Mouse (Mus musculus): ENCODE results near the gene Hspa4.

Gene Hspa4

DNA sequence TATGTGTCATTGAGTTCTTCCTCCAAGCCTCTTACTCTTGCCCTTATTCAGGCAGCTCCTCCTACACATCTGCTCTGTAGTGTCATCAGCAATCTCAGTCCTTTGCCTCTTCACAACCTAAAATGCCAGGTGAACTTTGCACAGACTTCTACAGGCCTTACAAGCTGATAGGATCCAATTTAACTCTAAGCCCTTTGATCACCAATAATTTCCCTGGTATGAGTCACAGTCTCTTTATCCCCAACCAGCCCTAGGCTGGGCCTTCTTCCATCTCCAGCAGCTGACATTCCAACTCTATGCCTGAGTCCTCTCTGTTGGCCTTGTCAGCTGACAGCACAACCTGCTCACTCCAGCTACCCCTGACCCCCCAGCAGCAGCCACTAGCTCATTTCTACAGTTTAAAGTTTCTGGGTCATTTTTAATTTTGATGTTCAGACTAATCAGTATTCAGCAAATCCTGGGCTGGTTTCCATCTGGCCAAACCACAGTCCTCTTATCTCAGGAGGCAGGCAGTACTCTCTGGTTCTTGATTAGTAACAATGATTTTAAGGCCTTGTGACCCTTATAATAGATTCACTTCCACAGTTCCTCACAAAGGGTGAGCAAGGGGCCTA lies 8.1 kb upstream of the Hspa4 start:
- in situ Hi-C loops (cut with MboI, MseI): no loop called here

DNA sequence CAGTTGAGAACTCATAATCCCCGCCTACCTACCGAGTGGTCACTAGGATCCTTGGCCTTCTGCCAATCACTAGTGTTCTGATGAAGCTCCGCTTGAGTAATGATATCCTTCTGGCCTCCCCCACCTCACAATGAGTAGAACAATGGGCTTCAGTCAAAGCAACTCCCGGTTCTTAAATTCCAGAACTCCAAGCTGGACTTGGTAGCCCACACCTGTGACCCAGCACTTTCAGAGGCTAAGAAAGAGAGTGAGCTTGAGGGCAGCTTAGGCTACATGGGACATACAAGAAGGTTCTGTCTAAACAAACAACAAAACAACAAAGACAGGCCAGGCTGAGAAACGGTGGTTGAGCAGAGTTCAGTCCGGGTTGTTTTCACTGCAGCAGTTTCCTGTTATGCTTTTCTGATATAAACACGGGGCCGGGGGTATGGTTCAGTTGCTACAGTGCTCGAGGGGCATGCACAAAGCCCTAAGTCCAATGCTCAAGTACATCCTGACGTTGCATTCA lies 7.4 kb upstream of the Hspa4 start:
- in situ Hi-C loops (cut with MboI, MseI): no loop called here

DNA sequence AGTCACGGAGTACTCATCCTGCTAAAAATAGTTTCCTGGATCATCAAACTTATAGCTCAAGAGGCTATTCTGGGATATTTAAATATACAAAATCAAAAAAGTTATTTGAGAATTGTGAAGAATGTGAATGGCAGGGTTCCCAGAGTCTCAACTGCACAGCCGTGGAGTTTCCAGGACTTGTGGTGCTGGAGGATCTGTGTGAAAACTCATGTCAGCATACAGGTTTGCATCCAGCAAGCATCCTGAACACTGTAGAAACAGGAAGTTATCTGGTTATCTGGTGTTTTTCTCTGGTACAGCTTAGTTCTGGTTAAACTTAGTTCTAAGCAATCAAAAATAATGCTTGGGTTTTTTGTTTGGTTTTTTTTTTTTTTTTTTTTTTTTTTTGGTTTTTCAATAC lies 6.7 kb upstream of the Hspa4 start:
- in situ Hi-C loops (cut with MboI, MseI): no loop called here

DNA sequence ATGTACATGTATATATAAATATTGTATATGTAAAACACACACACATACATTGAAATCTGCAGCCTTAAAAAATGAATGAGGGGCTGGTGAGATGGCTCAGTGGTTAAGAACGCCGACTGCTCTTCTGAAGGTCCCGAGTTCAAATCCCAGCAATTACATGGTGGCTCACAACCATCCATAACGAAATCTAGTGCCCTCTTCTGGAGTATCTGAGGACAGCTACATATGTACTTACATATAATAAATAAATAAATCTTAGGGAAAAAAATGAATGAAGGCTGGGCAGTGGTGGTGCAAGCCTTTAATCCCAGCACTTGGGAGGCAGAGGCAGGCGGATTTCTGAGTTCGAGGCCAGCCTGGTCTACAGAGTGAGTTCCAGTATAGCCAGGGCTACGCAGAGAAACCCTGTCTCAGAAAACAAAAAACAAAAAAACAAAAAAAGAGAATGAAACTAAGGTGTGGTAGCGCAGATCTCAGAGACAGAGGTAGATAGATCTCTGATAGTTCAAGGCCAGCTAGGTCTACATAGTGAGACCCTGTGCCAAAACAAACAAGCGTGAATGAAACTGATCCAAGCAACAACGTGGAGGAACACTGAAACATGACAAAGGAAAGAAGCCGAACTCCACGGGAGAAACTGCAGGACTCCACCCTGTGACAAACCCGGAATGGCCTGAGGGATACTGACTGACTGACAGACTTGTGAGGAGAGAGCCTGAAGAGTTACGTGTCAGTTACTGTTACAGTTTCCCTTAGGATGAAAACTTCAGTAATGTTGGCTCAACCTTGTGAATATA lies 4.0 kb upstream of the Hspa4 start:
- in situ Hi-C loops (cut with MboI, MseI): loop anchor here in 1 of 2 experiments (5.0 kb wide), 1 partner anchor 458 kb away; no protein-coding TSS in a partner anchor

DNA sequence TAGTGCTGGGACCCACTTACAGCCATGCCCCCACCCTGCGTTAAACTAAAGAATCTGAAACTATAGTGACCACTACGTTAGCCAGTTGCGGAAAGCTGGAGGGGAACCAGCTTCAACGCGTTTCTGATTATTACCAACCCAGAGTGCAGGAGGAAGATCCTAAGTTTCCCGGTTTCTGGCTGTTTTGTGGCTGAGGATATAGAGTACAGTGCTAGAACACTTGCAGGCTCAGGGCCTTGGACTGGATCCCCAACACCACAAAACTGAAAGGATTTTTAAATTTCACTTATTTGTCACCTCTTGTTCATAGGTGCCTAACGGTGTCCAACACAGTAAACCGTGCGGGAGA lies 884 bp upstream of the Hspa4 start:
- in situ Hi-C loops (cut with MboI, MseI): loop anchor here in 1 of 2 experiments (5.0 kb wide), 1 partner anchor 461 kb away; no protein-coding TSS in a partner anchor

DNA sequence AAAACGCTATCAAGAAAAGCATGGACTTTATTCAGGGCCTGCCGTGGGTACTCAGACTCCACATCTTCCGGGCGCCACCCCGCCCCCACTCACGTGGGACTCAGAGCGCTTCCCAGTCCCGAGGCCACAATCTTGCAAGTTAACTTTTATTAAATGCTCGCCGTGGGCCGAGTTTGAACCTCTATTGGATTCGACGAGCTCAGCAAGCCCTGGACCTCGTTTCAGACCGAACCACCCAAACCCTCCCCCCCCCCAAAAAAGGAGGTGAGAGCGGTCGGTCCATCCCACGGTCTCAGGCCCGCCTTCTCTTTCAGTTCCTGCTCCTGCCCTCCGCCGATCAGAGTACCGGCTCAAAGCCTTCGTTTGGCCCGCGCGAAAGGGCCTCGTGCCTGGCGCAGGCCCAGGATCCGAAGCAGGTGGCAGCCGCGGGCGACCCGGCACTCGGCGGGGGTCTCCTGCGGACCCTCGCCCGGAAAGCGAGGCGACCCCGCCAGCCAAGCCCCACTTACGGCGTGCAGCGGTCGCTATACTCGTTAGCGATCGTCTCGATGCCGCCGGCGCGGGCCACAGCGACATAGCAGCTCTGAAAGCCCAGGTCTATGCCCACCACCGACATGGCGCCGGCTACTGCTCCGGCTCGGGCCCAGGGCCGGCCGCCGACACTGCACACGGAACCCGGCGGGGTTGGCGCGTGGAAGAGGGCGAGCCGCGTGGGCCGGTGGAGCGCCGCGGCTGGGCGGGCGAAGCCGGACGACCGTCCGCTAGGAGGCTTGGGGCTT lies 517 bp downstream of the Hspa4 start:
- in situ Hi-C loops (cut with MboI, MseI): loop anchor here in 1 of 2 experiments (5.0 to 25.0 kb wide), 2 partner anchors 463 to 1587 kb away; no protein-coding TSS in a partner anchor

DNA sequence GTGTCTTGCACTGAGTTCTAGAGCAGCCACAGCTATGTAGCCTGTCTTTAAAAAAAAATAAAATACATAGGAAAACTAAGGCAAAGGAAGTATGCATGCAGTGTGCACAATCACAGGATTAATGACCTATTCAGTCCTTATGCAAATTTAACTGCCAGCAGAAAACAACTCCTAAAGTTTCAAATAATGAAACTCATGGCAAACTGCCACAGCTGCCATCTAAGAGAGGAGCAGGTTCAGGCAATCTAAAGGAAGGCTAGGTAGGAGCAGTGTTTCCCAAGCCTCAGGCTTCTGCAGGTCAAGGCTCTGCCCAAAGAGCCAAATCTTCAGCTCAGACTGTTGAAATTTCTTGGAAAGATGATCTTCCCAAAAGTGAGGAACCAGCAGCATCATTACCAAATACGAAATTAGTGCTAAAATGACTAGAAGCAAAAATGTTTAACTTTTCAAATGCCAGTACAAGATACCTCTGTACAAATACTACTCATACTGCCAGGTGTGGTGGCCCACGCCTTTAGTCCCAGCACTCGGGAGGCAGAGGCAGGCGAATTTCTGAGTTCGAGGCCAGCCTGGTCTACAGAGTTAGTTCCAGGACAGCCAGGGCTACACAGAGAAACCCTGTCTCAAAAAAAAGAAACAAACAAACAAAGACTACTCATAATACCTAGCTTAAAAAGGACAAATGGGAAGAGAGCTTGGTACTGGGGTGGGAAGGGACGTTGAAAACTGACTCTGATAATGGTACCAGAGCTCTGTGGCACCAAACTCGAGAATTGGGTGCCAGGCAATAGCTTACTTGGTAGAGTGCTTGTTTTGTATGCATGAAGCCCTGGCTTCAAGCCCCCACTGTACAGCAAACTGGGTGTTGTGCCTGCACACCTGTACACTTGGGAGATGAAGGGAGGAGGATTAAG lies 2.1 kb downstream of the Hspa4 start:
- in situ Hi-C loops (cut with MboI, MseI): loop anchor here in 1 of 2 experiments (25.0 kb wide), 1 partner anchor 1586 kb away; no protein-coding TSS in a partner anchor

DNA sequence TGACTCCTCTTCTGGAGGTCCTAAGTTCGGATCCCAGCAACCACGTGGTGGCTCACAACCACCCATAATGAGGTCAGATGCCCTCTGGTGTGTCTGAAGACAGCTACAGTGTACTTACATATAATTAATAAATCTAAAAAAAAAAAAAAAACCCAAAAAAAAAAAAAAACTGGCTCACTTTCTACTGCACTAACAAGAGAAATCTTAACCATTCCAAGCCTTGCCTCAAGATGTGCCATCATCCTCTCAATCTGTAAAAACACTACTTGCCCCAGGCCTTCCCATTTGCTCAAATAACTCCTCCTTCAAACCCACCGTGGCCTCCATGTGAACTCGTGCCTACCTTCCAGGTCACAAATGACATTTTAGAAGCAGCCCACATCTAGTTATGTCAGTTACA lies 3.4 kb downstream of the Hspa4 start:
- in situ Hi-C loops (cut with MboI, MseI): loop anchor here in 1 of 2 experiments (25.0 kb wide), 1 partner anchor 1585 kb away; no protein-coding TSS in a partner anchor

DNA sequence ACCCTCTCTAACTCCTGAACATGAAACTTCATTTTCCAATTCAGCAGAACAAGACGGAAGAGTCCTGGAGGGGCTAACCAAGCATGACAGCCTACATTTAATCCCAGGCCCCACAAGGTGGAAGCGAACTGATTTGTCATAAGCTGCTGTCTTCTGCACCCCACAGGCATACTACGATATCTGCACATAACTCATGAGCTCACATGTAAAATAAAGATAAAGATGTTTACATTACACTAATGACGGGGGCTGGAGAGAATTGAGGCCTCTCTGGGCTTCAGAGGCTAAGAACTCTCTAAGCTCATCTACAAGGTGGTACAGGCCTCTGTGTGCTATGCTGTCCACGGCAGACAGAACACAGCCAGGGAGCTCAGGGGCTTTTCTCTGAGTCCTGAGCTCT lies 5.8 kb downstream of the Hspa4 start:
- in situ Hi-C loops (cut with MboI, MseI): loop anchor here in 1 of 2 experiments (25.0 kb wide), 1 partner anchor 1582 kb away; no protein-coding TSS in a partner anchor

DNA sequence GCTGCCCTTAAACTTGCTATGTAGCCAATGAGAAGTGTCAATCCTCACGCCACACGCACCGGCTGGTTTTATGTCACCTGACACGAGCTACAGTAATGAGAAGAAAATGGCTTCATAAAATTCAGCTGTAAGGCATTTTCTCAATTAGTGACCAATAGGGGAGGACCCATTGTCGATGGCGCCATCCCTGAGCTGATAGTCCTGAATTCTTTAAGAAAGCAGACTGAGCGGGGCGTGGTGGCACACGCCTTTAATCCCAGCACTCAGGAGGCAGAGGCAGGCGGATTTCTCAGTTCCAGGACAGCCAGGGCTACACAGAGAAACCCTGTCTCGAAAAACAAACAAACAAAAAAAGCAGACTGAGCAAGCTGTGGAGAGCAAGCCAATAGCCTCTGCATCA lies 9.4 kb downstream of the Hspa4 start:
- in situ Hi-C loops (cut with MboI, MseI): loop anchor here in 1 of 2 experiments (25.0 kb wide), 1 partner anchor 1579 kb away; no protein-coding TSS in a partner anchor

DNA sequence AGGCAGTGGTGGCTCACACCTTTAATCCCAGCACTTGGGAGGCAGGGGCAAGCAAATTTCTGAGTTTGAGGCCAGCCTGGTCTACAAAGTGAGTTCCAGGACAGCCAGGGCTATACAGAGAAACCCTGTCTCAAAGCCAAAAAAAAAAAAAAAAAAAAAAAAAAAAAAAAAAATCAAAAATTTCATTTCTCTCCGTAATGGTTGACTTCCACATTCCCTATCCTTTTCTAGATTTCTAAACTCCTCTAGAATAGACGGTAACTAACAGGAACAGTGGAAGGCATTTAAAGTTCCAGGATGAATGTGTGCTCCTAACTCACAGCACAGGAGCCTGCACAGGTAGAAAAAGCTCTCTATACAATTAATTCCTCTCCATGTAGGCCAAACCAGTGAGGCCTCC lies 10.1 kb downstream of the Hspa4 start:
- in situ Hi-C loops (cut with MboI, MseI): loop anchor here in 1 of 2 experiments (25.0 kb wide), 1 partner anchor 1578 kb away; no protein-coding TSS in a partner anchor

DNA sequence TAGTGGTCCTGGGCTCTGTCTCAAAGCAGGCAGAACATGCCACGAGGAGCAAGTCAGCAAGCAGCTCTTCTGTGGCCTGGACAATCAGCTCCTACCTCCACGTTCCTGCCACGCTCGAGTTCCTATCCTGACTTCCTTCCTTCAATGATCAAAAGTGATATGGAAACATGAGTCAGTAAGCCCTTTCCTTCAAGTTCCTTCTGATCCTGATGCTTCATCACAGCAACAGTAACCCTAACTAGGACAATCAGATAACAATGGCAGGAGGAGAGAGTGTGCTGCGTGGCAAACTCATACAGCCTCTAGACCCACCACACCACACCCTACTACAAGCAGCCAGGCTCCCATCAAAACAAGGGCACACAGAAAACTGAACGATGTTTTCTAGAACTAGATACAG lies 14.4 kb downstream of the Hspa4 start:
- in situ Hi-C loops (cut with MboI, MseI): loop anchor here in 1 of 2 experiments (5.0 to 25.0 kb wide), 3 partner anchors 126 to 1574 kb away; no protein-coding TSS in a partner anchor

DNA sequence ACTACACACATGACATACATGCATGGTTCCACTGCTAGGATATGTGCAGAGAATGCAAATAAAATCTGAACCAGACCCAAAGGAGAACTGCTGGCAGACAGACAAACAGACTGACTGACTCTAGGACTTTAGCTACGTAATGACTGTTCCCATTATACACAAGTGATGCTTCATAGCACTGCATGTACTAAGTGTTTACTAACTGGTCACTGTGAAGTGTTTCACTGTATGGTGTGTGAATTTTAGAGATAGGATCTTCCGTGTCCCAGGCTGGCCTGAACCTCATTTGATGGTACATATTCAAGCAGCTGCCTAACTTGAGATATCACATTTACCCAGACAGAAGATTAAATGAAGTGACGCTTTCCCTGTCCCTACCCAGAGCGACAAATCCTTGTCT lies 21.8 kb downstream of the Hspa4 start:
- in situ Hi-C loops (cut with MboI, MseI): loop anchor here (5.0 to 25.0 kb wide), 2 partner anchors 124 to 1566 kb away; no protein-coding TSS in a partner anchor

DNA sequence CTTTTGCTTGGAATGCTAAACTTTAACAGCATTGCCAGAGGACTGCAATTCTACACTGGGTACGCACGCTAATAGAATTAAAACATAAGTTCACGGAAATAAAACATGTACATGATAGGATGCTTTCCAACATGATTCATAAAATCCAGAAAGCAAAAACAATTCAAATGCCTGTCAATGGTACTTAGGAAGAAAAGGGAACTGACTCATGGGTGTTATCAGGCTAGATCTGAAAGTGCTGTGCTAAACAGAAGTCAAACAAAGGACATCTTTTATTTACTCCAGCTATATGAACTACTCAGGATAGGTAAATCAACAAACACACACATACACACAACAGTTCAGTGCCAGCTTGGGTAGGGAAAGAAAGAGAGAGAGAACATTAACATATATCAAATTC lies 24.9 kb downstream of the Hspa4 start:
- in situ Hi-C loops (cut with MboI, MseI): loop anchor here (5.0 to 25.0 kb wide), 2 partner anchors 127 to 1563 kb away; no protein-coding TSS in a partner anchor

DNA sequence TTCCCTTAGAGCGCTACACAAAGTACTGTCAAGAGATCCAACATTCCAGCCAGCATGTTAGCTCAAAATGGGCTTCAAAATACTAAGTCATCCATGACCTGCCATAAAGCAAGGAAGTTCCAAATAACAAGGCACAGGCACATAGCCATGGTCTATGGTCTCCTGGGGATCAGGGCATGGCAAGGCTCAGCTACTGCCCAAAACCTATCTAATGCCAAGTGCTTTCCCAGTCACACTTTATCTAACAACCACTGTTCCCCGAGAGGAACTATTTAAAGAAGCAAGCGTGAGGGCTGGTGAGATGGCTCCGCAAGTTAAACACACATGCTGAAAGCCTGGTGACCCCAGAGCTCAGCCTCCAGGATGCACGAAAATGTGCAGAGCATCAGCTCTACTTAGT lies 26.9 kb downstream of the Hspa4 start:
- in situ Hi-C loops (cut with MboI, MseI): no loop called here

DNA sequence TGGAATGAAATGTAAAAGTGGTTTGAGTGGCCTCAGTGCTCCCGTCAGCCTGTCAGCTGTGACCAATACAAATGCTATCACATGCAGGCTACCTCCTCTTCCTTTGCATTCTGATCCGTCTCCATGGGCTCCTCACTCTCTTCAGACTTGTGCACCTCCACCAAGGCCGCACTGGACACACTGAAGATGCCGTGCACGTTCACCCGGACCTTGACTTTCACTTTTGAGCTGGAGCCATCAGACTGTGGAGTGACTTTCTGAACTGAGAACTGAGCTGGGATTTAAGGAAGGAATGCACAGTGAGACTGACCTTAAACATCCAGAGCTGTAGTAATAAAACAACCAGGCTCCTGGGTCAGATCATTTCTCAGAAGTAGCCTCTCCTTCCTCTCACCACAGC lies 30.7 kb downstream of the Hspa4 start:
- in situ Hi-C loops (cut with MboI, MseI): loop anchor here in 1 of 2 experiments (5.0 kb wide), 1 partner anchor 133 kb away; no protein-coding TSS in a partner anchor

DNA sequence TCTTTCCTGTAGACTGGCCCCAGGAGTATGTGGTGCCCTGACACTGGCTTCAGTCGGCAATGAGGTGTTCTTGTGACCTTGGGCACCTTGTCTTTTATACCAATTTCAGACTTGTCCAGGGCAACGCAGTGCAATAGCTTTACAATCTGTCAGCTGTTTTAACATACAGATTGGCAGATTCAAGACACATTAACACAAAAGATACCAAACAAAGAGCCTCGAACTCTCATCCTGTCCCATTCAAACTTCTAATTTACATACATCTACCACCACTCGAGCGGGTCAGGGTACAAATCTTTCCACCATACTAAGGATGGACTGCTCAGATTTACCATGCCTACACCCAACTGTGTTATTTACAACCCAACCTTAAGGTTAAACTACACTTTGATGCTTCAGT lies 39.7 kb downstream of the Hspa4 start:
- in situ Hi-C loops (cut with MboI, MseI): no loop called here

DNA sequence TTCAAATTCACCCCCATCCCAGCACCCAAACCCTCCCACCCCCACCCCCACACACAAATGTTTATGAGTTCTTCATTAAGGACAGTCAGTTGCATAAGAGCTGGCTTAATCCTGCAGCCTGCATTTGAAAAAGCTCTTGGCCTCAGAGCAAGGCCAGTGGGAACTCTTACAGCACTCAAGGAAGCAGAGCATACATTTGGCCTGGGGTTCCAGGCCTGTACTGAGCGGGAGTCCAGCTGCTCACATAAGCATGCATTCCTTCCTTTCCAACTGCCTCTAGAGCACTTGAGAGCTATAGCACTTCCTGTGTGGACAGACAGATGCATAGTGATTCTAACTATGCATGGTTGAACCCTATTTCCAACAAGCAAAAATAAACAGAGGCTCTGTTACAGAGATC lies 40.2 kb downstream of the Hspa4 start:
- in situ Hi-C loops (cut with MboI, MseI): no loop called here

DNA sequence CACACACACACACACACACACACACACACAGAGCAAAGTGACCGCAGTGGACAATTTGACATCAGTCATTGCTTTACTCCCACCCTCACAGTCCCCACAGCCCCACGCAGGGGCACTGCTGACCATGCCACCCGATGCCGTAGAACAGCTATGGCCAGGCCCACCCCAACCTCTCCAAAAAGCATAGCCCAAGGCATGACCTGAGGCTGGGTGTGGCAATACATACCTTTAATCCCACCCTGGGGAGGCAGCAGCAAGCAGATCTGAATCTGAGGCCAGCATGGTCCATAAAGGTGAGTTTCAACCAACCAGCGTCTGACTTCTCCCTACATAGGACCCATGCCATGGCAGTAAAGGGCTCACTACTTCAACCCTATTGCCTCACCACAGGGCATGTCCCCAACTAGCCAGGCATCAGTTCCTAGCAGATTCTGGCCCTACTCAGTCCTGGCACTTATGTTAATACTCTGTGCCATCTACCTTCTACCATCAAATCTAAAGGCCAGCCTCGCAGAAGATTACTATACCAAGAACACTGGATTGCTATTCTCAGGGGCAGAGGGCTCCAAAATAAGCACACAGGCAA lies 41.1 kb downstream of the Hspa4 start:
- in situ Hi-C loops (cut with MboI, MseI): no loop called here

DNA sequence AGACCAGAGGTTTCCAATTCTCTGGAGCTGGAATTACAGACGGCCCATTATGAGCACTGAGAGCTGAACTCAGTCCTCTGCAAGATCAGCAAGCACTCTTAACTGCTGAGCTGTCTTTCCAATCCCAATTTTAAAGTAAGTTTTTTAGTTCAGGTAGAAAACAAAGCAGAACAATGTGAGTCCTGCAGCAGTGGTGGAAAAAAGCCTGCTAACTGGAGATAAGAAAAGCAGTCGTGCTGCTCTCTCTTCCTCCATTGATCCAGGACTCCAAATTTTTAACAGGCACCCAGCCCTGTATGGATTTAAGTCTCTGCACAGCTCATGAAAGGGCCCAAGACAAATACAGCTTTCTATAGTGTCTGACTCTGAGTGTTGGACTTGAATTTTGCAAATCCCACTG lies 43.3 kb downstream of the Hspa4 start:
- in situ Hi-C loops (cut with MboI, MseI): no loop called here
